In the genomic region with DNA sequence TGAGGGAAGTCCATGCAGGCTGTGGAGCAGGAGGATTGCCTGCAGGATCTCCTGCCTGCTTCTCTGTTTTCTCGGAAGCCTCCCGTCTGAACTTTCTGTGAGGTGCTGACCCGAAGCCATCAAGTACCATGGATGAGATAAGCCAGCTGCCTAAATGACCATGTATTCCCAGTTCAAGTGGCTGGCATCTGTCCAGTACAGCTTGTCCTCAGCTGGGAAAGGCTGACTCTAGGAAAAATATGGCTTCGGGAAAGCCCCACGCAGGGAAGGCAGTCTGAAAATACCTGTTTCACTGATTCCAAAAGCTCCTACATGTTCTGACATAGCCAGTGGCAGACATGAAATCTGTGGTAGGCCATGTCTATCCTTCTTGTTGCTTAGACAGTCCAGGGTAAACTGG, we compare ENCODE assay signal across 12 mouse cellular contexts. TPM values are rescaled to one million over a fixed set of nuclear protein-coding genes. Genes with fewer than 3 reads are reported as not detected.
DNase-seq lines count a peak whose midpoint lies in the region; ATAC-seq lines count a peak whose summit lies in the region.
"Had no signal": no experiment of that assay in that cellular context is flagged by ENCODE, and none has a peak within 500 bp of the region (broad histone marks: within the 10 kb centered on the region; RNA-seq: fewer than 3 reads in every experiment).

No protein-coding gene starts in this region.

- H3K27me3 ChIP-seq in heart, embryonic 16.5 days (ENCODE audit: control insufficient read depth, insufficient read depth, low read length): no peaks in the 10 kb centered on the region

- 13% methylated on average over 5 of the region's 5 CpGs for WGBS in heart, embryonic 16.5 days

- H3K4me1 ChIP-seq in heart, embryonic 16.5 days (ENCODE audit: control insufficient read depth, insufficient read depth, low read length): peaks cover 37% of the 10 kb centered on the region

- DNase-seq in urinary bladder, postnatal 14 days (ENCODE audit: low spot score): peak; percentile 48
- DNase-seq in urinary bladder, postnatal 4 days (ENCODE audit: low spot score in 2 of 2): no peak
- DNase-seq in kidney, postnatal 25 days: peak; percentile 76 to 78
- no peak for DNase-seq in layer of hippocampus, adult 11-12 months (ENCODE audit: low spot score)
- no peak for DNase-seq in Muller cell, postnatal 12 days (ENCODE audit: inconsistent ontology term)
- no peak for DNase-seq in retina, postnatal 1 day
- no peak for DNase-seq in layer of hippocampus, postnatal 14 days (ENCODE audit: low spot score in 2 of 2)
- DNase-seq: gastrocnemius, postnatal 10 days; layer of hippocampus, adult 9-11 months; right cerebral cortex, postnatal 25 days had no signal

- H3K27ac ChIP-seq in heart, embryonic 16.5 days (ENCODE audit: low read length): peak overlapping the region; percentile 80

- peak; percentile 53 for ATAC-seq in heart, embryonic 16.5 days (replicated peaks; ENCODE audit: extremely low read depth, insufficient read depth, low FRiP score)

- H3K9me3 ChIP-seq in heart, embryonic 16.5 days (replicated peaks; ENCODE audit: control insufficient read depth, low read length): no peaks in the 10 kb centered on the region

- no peak overlapping the region for H3K4me3 ChIP-seq in heart, embryonic 16.5 days (ENCODE audit: low read length)
- H3K4me3 ChIP-seq: myocyte had no signal

- no peak overlapping the region for H3K9ac ChIP-seq in heart, embryonic 16.5 days (ENCODE audit: low read length)

- H3K4me2 ChIP-seq in heart, embryonic 16.5 days (ENCODE audit: low read depth, low read length): no peak overlapping the region; the same call in 1 of the 2 replicates

- H3K36me3 ChIP-seq in heart, embryonic 16.5 days (ENCODE audit: control insufficient read depth, insufficient read depth): no peaks in the 10 kb centered on the region

RNA-seq across cellular contexts. Expression of a gene that starts 2.6 kb away (rescaled TPM):
- 0.75 and 1.2 TPM in 2 replicates for polyA plus RNA-seq in heart, embryonic 16.5 days (2015; fragmentation: Nextera tagmentation; extraction: Ambion mirVana)
- total RNA-seq in layer of hippocampus, postnatal 14 days (2021): 1 to 10 TPM; 1.3 to 1.9 TPM
- total RNA-seq: gastrocnemius, postnatal 10 days had no signal

RNA-seq across cellular contexts. Expression of a gene that starts 3.0 kb away (rescaled TPM):
- 38.3 and 40.5 TPM in 2 replicates for polyA plus RNA-seq in heart, embryonic 16.5 days (2015; fragmentation: Nextera tagmentation; extraction: Ambion mirVana)
- total RNA-seq in layer of hippocampus, postnatal 14 days (2021): 10 to 100 TPM; 84.7 to 85.3 TPM

RNA-seq across cellular contexts. Expression of a gene that starts 53.9 kb away (rescaled TPM):
- polyA plus RNA-seq in heart, embryonic 16.5 days (2015; fragmentation: Nextera tagmentation; extraction: Ambion mirVana): 3,470 and 5,161 TPM in 2 replicates
- not detected for total RNA-seq in layer of hippocampus, postnatal 14 days (2021)
- total RNA-seq: gastrocnemius, postnatal 10 days had no signal
- polyA plus RNA-seq: myocyte had no signal

Comparison
In these comparisons a context has a peak if more than half of its experiments do, and no peak if none do; other contexts are left out.
1. DNase-seq: peak in urinary bladder, postnatal 14 days (single experiment) and kidney, postnatal 25 days (2 of 2); none in urinary bladder, postnatal 4 days (0 of 2), layer of hippocampus, adult 11-12 months (single experiment), Muller cell, postnatal 12 days (single experiment), retina, postnatal 1 day (single experiment) and layer of hippocampus, postnatal 14 days (0 of 2).